Mouse (Mus musculus): Measurements from ENCODE around the gene Adgrl2. TPM values are rescaled to one million over a fixed set of nuclear protein-coding genes. Genes with fewer than 3 reads are reported as not detected.

The Adgrl2 gene
- polyA plus RNA-seq, 1 experiment from 2014 or later, result 4.3 TPM

DNA sequence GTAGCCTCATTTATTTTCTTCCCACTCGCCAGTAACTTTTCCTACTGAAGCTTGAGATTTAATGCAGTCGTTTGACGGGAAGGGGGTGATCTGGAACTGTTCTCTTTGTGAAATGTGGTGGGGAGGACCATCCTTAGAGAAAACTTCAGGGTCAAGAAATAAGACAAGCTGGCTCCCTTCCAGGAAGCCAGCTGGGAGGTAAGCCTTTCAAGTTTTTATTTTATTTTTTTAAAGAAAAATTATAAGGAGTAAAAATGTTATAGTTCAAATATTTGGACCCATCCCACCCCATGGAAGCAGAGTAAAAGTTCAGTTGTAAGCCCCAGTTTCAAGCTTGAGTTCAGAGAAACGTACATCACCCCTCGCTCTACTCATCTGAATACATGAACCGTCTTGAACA is 177.2 kb downstream of the Adgrl2 start:
- Histone ChIP-seq H3K4me3 (replicated peaks) (no peak overlapping the region), H3K9ac (no peak overlapping the region), H3K4me1 (replicated peaks) (no peaks in the 10 kb centered on the region), H3K27me3 (no peaks in the 10 kb centered on the region), H3K4me2 (no peak overlapping the region), H3K27ac (no peak overlapping the region), H3K36me3 (peaks cover 10% of the 10 kb centered on the region), H3K9me3 (replicated peaks) (no peaks in the 10 kb centered on the region)
- ATAC-seq (ENCODE audit: low read depth), result no peak
- no peak for DNase-seq
- 62% methylated on average over 6 of the region's 6 CpGs for WGBS (ENCODE audit: insufficient replicate concordance)

- no peaks in the 10 kb centered on the region for H3K4me1 ChIP-seq (replicated peaks)
- no peaks in the 10 kb centered on the region for H3K9me3 ChIP-seq (replicated peaks)
- no peak for ATAC-seq (ENCODE audit: low read depth)
- H3K4me3 ChIP-seq (replicated peaks), result no peak overlapping the region
- H3K4me2 ChIP-seq, result no peak overlapping the region
- no peak for DNase-seq
- WGBS (ENCODE audit: insufficient replicate concordance), result 57% methylated on average over 1 of the region's 1 CpGs
- H3K27ac ChIP-seq, result no peak overlapping the region
- no peaks in the 10 kb centered on the region for H3K27me3 ChIP-seq
- H3K9ac ChIP-seq, result no peak overlapping the region
- peaks cover 3% of the 10 kb centered on the region for H3K36me3 ChIP-seq
Measured at GRCm38 (mm10) chr3:148812059-148812458, 178.3 kb downstream of the Adgrl2 start.

DNA sequence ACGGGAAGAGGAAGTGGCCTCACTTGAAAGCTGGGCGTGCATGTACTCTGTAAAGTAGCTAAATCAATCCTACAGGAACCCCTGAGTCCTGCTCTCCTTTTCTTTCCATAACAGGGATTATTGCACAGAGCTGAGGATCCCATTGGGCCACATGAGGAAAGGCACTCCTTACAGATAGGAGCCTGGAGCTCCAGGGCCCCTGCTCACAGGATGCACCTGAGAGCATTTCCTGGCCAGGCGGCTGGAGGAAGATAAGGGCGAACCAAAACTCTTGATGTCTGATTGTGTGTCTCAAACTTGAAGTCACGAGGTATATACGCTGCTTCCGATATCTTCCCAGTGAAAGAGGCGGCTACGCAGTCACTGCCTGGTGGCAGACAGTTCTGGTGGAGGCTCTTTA is 183.4 kb downstream of the Adgrl2 start:
- no peaks in the 10 kb centered on the region for H3K36me3 ChIP-seq
- H3K27ac ChIP-seq, result no peak overlapping the region
- H3K4me2 ChIP-seq, result no peak overlapping the region
- no peak for ATAC-seq (ENCODE audit: low read depth)
- H3K9me3 ChIP-seq (replicated peaks), result no peaks in the 10 kb centered on the region
- no peaks in the 10 kb centered on the region for H3K4me1 ChIP-seq (replicated peaks)
- no peak for DNase-seq
- WGBS (ENCODE audit: insufficient replicate concordance), result 13% methylated on average over 9 of the region's 9 CpGs
- no peak overlapping the region for H3K4me3 ChIP-seq (replicated peaks)
- H3K9ac ChIP-seq, result no peak overlapping the region
- no peaks in the 10 kb centered on the region for H3K27me3 ChIP-seq

DNA sequence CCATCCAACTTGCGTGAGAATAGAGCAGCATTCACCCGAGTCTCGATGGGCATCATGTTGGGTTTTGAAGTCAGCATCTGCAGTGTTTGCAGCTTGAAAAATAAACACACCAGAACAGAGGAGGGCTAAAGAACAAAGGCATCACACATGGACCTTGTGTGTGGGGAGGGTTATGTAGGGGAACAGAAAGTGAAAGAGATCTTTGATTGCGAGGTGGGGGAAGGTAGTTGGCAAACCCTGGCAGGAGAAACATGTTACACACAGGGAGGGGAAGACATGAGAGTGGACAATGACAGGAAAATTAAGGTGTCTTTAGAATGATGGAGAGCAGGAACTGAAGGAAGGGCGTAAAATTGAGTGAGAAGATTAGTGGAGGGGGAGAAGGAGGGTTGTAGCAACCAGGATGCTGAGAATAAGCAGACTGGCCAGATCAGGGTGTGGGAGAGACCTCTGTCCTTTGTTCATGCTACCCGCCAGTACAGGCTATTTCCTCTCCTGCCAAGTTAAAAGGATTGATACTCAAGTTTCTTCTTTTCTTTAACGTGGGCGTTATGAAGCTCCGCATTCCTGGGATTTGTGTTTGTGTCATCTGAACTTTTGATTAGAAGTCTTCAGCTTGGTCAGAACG is 197.0 kb downstream of the Adgrl2 start:
- no peak for ATAC-seq (ENCODE audit: low read depth)
- DNase-seq, result no peak

DNA sequence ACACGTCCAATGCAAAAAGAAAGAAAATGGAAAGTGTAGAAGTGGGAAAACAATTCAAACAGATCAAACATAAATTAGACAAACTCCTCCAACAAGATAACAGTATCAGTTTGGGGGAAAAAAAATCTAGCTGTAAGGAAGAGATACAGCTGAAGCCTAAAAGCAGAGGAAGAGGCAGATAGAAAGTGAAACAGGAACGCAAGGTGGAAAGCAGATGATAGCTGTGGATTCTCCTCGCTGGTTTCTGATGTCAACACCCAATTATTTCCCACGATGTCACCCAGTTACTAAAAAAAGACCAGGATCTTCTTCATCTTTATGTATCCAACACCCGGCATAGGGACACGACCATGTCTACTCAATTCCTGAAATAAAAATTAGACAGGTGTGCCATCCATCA is 220.0 kb downstream of the Adgrl2 start:
- no peaks in the 10 kb centered on the region for H3K27me3 ChIP-seq
- no peak overlapping the region for H3K27ac ChIP-seq
- H3K9ac ChIP-seq, result no peak overlapping the region
- no peaks in the 10 kb centered on the region for H3K9me3 ChIP-seq (replicated peaks)
- no peaks in the 10 kb centered on the region for H3K4me1 ChIP-seq (replicated peaks)
- H3K4me2 ChIP-seq, result no peak overlapping the region
- H3K4me3 ChIP-seq (replicated peaks), result no peak overlapping the region
- no peaks in the 10 kb centered on the region for H3K36me3 ChIP-seq
- 59% methylated on average over 6 of the region's 6 CpGs for WGBS (ENCODE audit: insufficient replicate concordance)
- DNase-seq, result no peak
- no peak for ATAC-seq (ENCODE audit: low read depth)

More for the DNA sequence above, 197.0 kb downstream of the Adgrl2 start:
- Histone ChIP-seq H3K4me3 (replicated peaks) (no peak overlapping the region), H3K27me3 (no peaks in the 10 kb centered on the region), H3K9ac (no peak overlapping the region), H3K27ac (no peak overlapping the region), H3K4me2 (no peak overlapping the region), H3K9me3 (replicated peaks) (no peaks in the 10 kb centered on the region), H3K4me1 (replicated peaks) (no peaks in the 10 kb centered on the region), H3K36me3 (no peaks in the 10 kb centered on the region)
- WGBS (ENCODE audit: insufficient replicate concordance), result 68% methylated on average over 10 of the region's 10 CpGs

Data from liver, embryonic 13.5 days (tissue).